Mouse (Mus musculus) embryonic facial prominence, embryonic 11.5 days (tissue): ENCODE measurements around the gene Foxe1. TPM values are rescaled to one million over a fixed set of nuclear protein-coding genes. Genes with fewer than 3 reads are reported as not detected.
A peak's percentile ranks its signal among the peaks of the same experiment; 100 is the strongest.

Experiments used
- ATAC-seq: fragments of 200-750 bp; cut with Nextera tagmentation; replicated peaks from 2 replicates; pipeline ENCODE4 v1.8.0; 2017; ENCODE audit warnings: low read depth; ENCODE audit not compliant: insufficient number of reproducible peaks, low FRiP score, low TSS enrichment
- DNase-seq: peaks from one replicate; pipeline ENCODE4 v3.0.0-alpha.2; 2015; ENCODE audit warnings: low spot score
- H3K27ac ChIP-seq: fragments of 300-500 bp; sonication (generic); replicated peaks from 2 replicates; pipeline ENCODE4 v1.5.1; 2014; ENCODE audit warnings: mild to moderate bottlenecking, low read depth, low read length, control low read depth
- H3K27me3 ChIP-seq: fragments of 300-500 bp; sonication (generic); 2 replicates; pipeline ENCODE4 v1.6.1; 2014; ENCODE audit warnings: mild to moderate bottlenecking, low read length, moderate library complexity, mixed read lengths; ENCODE audit not compliant: control insufficient read depth, insufficient read depth
- H3K36me3 ChIP-seq: fragments of 300-500 bp; sonication (generic); replicated peaks from 2 replicates; pipeline ENCODE4 v1.6.1; 2014; ENCODE audit warnings: low read depth, mild to moderate bottlenecking, low read length, moderate library complexity, mixed read lengths; ENCODE audit not compliant: control insufficient read depth, insufficient read depth
- H3K4me1 ChIP-seq: fragments of 300-500 bp; sonication (generic); 2 replicates; pipeline ENCODE4 v1.6.1; 2014; ENCODE audit warnings: low read length, mixed read lengths; ENCODE audit not compliant: control insufficient read depth, insufficient read depth
- H3K4me2 ChIP-seq: fragments of 300-500 bp; sonication (generic); 2 replicates; pipeline ENCODE4 v1.6.1; 2014; ENCODE audit warnings: low read depth, mild to moderate bottlenecking, control low read depth, low read length, moderate library complexity
- H3K4me3 ChIP-seq: fragments of 300-500 bp; sonication (generic); 2 replicates; pipeline ENCODE4 v1.5.1; 2014; ENCODE audit warnings: low read depth, low read length, control low read depth
- H3K9ac ChIP-seq: fragments of 300-500 bp; sonication (generic); replicated peaks from 2 replicates; pipeline ENCODE4 v1.6.1; 2014; ENCODE audit warnings: mild to moderate bottlenecking, control low read depth, low read length
- H3K9me3 ChIP-seq: fragments of 300-500 bp; sonication (generic); replicated peaks from 2 replicates; pipeline ENCODE4 v1.6.1; 2016; ENCODE audit warnings: mild to moderate bottlenecking, low read length, inconsistent platforms, mixed read lengths; ENCODE audit not compliant: control insufficient read depth
- WGBS: fragments of 180-500 bp; shearing (Covaris S2); extraction: QIAGEN DNeasy Blood & Tissue Kit; methylation state at CpG from one replicate; pipeline ENCODE4 v1.1.7; 2014; 5-methylcytosine and 5-hydroxymethylcytosine counted together
- polyA plus RNA-seq: library from polyadenylated mRNA; unstranded; fragments of >200 nt; fragmentation: Nextera tagmentation; extraction: Ambion mirVana; gene quantifications from 2 replicates; pipeline ENCODE4 v1.2.1, GENCODE M21; 2014

The Foxe1 gene
- polyA plus RNA-seq, 1 experiment from 2014 or later = 1.5 TPM

DNA sequence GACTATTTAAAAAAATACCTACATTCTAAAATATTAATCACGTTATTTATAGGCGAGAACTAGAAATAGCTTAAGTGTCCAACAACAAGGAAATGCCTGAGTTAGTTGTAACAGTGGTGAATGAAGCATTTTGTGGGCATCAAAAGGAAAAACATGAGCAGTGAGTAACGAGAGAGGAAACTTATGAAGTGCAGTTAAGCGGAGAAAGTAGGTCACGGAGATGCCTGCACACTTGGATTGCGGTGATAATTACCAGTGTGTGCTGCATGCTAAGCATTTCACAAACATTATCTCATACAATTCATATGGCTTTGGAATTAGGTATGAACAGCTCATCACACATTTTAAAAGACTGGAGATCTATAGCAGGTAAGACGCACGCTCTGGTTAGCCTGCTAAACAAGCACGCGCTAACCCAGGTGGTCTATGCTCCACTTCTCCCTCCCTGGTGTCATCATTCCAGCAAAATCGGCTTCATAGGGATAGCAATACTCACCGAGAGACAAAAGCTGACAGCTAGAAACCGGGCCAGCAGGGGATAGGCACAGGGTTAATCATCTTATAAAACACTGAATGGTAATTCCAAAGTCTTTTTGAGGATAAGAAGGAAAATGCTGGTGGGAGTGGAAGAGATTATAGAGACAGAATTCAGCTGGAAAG lies 21.5 kb upstream of the Foxe1 start:
- WGBS = 80% methylated on average over 13 of the region's 13 CpGs
- Histone ChIP-seq H3K4me2 (no peak overlapping the region), H3K9ac (no peak overlapping the region)

DNA sequence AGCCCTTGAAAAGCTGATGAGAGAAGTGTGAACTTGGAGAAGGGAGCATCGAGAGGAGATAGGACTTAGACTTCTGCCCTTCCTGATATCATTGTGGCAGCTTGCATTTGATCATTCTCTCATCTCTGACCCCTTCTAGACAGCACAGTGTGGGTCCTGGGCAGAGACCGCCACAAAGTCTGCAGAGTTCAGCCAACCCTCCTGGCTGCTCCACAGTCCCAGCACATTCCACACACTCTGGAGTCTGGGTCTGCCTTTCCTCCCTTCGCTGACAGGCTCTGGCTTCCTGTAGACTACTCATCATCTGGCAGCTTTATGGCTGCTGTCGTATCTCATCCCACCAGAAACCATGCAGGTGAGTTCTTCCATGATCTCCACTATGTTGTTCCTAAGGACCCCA lies 20.7 kb upstream of the Foxe1 start:
- Histone ChIP-seq H3K9ac (no peak overlapping the region), H3K9me3 (no peaks in the 10 kb centered on the region), H3K4me2 (no peak overlapping the region), H3K27me3 (no peaks in the 10 kb centered on the region), H3K27ac (no peak overlapping the region), H3K4me1 (no peaks in the 10 kb centered on the region), H3K4me3 (no peak overlapping the region), H3K36me3 (no peaks in the 10 kb centered on the region)
- no peak for ATAC-seq
- WGBS = 69% methylated on average over 4 of the region's 4 CpGs
- DNase-seq = no peak

More for the DNA sequence above, 21.5 kb upstream of the Foxe1 start:
- ATAC-seq (no peak), DNase-seq (no peak)
- Histone ChIP-seq H3K4me1 (no peaks in the 10 kb centered on the region), H3K9me3 (no peaks in the 10 kb centered on the region), H3K27me3 (no peaks in the 10 kb centered on the region), H3K27ac (no peak overlapping the region), H3K36me3 (no peaks in the 10 kb centered on the region), H3K4me3 (no peak overlapping the region)

DNA sequence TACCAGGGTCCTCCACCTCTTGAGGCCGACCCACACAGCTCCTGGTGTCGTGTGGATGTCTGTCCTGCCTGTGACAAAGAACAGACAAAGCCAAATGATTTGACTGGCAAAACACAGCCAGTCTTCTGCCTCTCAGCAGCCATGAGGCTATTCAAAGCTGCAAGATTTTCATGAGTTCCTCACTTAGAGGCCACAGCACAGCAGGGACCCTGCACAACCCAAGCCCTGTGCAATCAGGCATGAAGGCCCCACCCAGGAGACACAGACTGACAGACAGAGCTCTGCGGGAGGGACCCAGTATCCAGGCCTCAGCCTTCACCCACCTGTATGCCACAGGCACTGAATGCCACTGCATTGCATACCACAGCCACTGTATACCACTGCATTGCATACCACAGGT lies 14.5 kb upstream of the Foxe1 start:
- WGBS = 51% methylated on average over 3 of the region's 3 CpGs
- no peaks in the 10 kb centered on the region for H3K27me3 ChIP-seq
- H3K4me3 ChIP-seq = no peak overlapping the region
- H3K9me3 ChIP-seq = no peaks in the 10 kb centered on the region
- H3K9ac ChIP-seq = no peak overlapping the region
- H3K36me3 ChIP-seq = no peaks in the 10 kb centered on the region
- DNase-seq = no peak
- no peak for ATAC-seq
- H3K4me1 ChIP-seq = no peaks in the 10 kb centered on the region
- no peak overlapping the region for H3K4me2 ChIP-seq
- H3K27ac ChIP-seq = no peak overlapping the region

DNA sequence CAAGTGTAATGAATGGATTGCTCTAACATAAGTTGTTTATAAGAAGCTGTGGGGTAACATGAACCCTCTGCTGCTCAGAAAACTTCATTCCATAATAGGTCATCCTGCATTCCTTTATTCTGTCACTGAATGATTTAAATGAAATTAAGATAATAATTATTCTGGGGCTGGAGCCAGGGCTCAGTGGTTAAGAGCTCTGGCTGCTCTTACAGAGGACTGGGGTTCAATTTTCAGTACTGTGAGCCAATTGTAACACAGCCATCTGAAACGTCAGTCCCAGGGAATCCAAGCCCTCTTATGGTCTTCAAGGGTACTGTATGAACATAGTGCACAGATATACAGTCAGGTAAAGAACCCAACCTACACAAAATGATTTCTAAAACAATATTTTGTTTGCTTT lies 7.6 kb upstream of the Foxe1 start:
- no peaks in the 10 kb centered on the region for H3K4me1 ChIP-seq
- H3K9ac ChIP-seq = no peak overlapping the region
- no peak overlapping the region for H3K4me2 ChIP-seq
- H3K9me3 ChIP-seq = no peaks in the 10 kb centered on the region
- DNase-seq (no peak), ATAC-seq (no peak)
- no peak overlapping the region for H3K27ac ChIP-seq
- H3K4me3 ChIP-seq = no peak overlapping the region
- 20% methylated on average over 1 of the region's 1 CpGs for WGBS
- peaks cover 35% of the 10 kb centered on the region for H3K27me3 ChIP-seq
- no peaks in the 10 kb centered on the region for H3K36me3 ChIP-seq

DNA sequence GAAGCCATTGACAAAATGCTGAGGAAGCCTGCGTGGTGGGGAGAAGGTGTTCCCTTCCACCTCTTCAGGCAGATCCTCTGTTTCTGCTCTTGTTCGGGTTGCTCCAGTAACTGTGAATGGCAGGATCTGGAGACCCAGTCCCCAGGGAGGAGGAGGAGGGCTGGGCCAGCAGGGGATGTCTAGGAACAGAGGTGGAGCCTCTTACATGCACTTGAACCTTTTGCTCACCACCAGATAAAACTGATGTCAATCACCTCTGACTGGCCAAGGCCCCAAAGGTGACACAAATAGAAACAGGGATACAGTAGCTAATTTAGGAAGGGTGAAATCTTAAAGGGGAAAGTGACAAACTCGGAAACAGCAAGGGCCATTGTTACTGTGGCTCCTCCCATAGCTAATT lies 5.4 kb upstream of the Foxe1 start:
- H3K27ac ChIP-seq = no peak overlapping the region
- 2% methylated on average over 3 of the region's 3 CpGs for WGBS
- H3K4me2 ChIP-seq = no peak overlapping the region
- no peak for DNase-seq
- ATAC-seq = no peak
- H3K9ac ChIP-seq = no peak overlapping the region
- no peak overlapping the region for H3K4me3 ChIP-seq
- H3K9me3 ChIP-seq = no peaks in the 10 kb centered on the region
- no peaks in the 10 kb centered on the region for H3K36me3 ChIP-seq
- peaks cover 55% of the 10 kb centered on the region for H3K27me3 ChIP-seq
- H3K4me1 ChIP-seq = no peaks in the 10 kb centered on the region

DNA sequence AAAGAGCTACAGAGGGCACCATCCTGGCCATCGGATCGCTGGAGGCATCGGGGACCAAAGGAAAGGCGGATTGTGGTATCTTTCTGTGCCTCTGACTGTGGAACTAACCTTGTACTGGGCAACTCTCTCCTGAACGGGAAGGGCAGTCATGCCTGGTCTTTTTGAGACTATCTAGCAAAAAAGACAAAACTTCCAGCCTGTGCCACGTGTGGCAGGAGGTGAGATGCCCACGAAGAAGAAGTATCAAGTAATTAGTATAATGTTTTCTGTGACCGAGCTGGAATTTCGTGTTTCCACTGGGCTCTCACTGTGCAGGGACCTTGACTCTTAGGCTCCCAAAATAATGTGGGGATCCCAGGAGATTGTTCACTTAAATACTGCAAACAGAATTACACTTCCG lies 4.4 kb upstream of the Foxe1 start:
- no peak for ATAC-seq
- 10% methylated on average over 10 of the region's 10 CpGs for WGBS
- Histone ChIP-seq H3K9ac (no peak overlapping the region), H3K4me1 (no peaks in the 10 kb centered on the region; the same call in 1 of the 2 replicates), H3K4me2 (no peak overlapping the region), H3K36me3 (no peaks in the 10 kb centered on the region), H3K4me3 (no peak overlapping the region), H3K27ac (no peak overlapping the region), H3K9me3 (no peaks in the 10 kb centered on the region), H3K27me3 (peaks cover 66% of the 10 kb centered on the region)
- DNase-seq = no peak

DNA sequence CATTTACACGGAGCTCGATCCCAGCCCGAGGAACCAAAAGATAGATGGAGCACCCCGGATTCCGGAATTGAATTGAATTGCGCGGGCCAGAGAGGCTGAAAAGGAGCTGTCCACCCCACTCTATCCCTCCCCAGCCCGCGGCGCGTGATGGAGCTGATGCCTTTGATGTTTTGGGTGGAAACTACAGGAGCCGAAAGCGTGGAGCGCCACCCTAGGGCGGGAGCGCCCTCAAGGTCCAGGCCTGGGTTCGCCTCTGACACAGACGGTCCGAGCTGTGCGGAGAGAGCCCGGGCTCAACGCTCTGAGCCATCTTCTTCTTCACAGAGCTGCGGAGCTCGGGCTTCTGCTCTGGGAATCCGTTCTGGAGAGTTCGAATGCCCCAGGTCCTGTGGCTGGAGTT lies 3.8 kb upstream of the Foxe1 start:
- peaks cover 1% of the 10 kb centered on the region; the same call in 1 of the 2 replicates for H3K4me1 ChIP-seq
- H3K9ac ChIP-seq = no peak overlapping the region
- WGBS = under 1% methylated on average over 26 of the region's 26 CpGs
- peak; percentile 23 for DNase-seq
- no peak overlapping the region for H3K4me3 ChIP-seq
- H3K9me3 ChIP-seq = no peaks in the 10 kb centered on the region
- H3K36me3 ChIP-seq = no peaks in the 10 kb centered on the region
- peaks cover 71% of the 10 kb centered on the region for H3K27me3 ChIP-seq
- H3K27ac ChIP-seq = no peak overlapping the region
- no peak for ATAC-seq
- H3K4me2 ChIP-seq = no peak overlapping the region

DNA sequence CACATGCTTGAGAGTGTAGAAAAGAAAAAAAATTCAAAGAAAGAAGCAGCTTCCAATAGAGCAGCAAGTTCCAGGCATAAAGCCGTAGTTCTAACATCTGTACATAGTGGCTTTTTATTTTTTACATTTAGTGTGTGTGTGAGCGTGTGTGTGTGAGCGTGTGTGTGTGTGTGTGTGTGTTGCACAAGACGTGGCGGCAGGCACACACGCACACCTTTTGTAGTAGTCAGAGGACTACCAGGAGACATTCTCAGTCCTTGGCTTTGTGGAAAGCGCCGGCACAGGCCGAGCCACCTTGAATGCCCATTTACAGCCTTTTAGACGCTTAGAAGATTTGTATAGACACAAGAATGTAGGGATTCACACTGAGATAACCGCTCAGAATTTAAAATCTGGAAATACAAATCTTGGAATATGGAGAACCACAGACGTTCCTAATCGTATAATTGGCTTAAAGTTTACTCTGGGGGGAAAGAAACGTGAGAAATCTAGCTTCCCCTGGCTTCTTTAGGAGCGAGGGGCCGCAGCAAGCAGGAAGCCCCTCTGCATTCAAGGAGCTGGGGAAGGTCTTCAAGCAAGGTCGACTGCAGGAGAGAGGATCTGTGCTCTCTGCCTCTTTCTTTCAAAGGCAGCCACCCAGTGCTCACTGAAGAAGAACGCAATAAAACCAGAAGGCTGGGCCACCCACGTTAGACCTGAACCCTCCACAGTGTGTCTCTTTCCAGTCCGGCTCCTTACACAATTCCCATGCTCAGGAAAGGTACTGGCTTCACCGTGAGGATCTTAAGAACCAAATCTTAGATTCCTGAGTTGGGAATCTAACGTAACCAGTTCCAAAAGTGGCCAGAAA lies 1.4 kb upstream of the Foxe1 start:
- H3K4me3 ChIP-seq = 0 out of 2 replicates have a peak overlapping the region, but pooled peaks have one; percentile 10
- no peak overlapping the region for H3K4me2 ChIP-seq
- H3K27me3 ChIP-seq = peaks cover 80% of the 10 kb centered on the region
- DNase-seq = no peak
- H3K27ac ChIP-seq = no peak overlapping the region
- 9% methylated on average over 22 of the region's 22 CpGs for WGBS
- H3K9me3 ChIP-seq = no peaks in the 10 kb centered on the region
- no peaks in the 10 kb centered on the region for H3K36me3 ChIP-seq
- peaks cover 2% of the 10 kb centered on the region; the same call in 1 of the 2 replicates for H3K4me1 ChIP-seq
- no peak overlapping the region for H3K9ac ChIP-seq
- ATAC-seq = no peak
